Comparison of ENCODE assay signal across 15 mouse cellular contexts in genomic region chr6:136986019-136986418, GRCm38 (mm10). TPM values are rescaled to one million over a fixed set of nuclear protein-coding genes. Genes with fewer than 3 reads are reported as not detected.
A peak's percentile ranks its signal among the peaks of the same experiment; 100 is the strongest.
DNase-seq lines count a peak whose midpoint lies in the region; ATAC-seq and TF ChIP-seq lines count a peak whose summit lies in the region.
"Had no signal": no experiment of that assay in that cellular context is flagged by ENCODE, and none has a peak within 500 bp of the region (broad histone marks: within the 10 kb centered on the region; RNA-seq: fewer than 3 reads in every experiment).

No protein-coding gene starts in this region.

- TF ChIP-seq POLR2A in cortical plate, adult 2 months (IDR thresholded peaks at IDR 0.05; ENCODE audit: extremely low read depth, insufficient read depth, low read length): peak; percentile 28; the same call in 1 of the 2 replicates

- no peaks in the 10 kb centered on the region for H3K9me3 ChIP-seq in heart, embryonic 12.5 days (replicated peaks)
- H3K9me3 ChIP-seq in lung, embryonic 14.5 days (ENCODE audit: low read depth, low read length): no peaks in the 10 kb centered on the region
- no peaks in the 10 kb centered on the region for H3K9me3 ChIP-seq in stomach, embryonic 14.5 days (ENCODE audit: control insufficient read depth, low read depth, low read length)
- H3K9me3 ChIP-seq: embryonic facial prominence, embryonic 13.5 days; G1E; hindbrain, embryonic 13.5 days had no signal

- intact Hi-C loops in heart, postnatal 36 days (cut with DNase I): loop anchor here (10.0 kb wide), 1 partner anchor 361 kb away; no protein-coding TSS in a partner anchor

- ATAC-seq in heart, embryonic 12.5 days (ENCODE audit: insufficient number of reproducible peaks, low FRiP score): no peak
- peak; percentile 53; the same call in 1 of the 2 replicates for ATAC-seq in lung, embryonic 14.5 days (ENCODE audit: insufficient read depth)
- ATAC-seq in stomach, embryonic 14.5 days (ENCODE audit: insufficient number of reproducible peaks, insufficient read depth, low FRiP score, low read depth): no peak; the same call in 1 of the 2 replicates

- no peak for TF ChIP-seq CTCF in lung, embryonic 14.5 days (IDR thresholded peaks at IDR 0.05; ENCODE audit: low read depth)
- no peak for TF ChIP-seq CTCF in cortical plate, adult 2 months (IDR thresholded peaks at IDR 0.05; ENCODE audit: extremely low read depth, insufficient read depth, low read length)

- peak overlapping the region; percentile 8; the same call in 1 of the 2 replicates for H3K4me2 ChIP-seq in heart, embryonic 12.5 days
- H3K4me2 ChIP-seq in lung, embryonic 14.5 days: 0 out of 2 replicates have a peak overlapping the region, but pooled peaks have one; percentile 7
- 0 out of 2 replicates have a peak overlapping the region, but pooled peaks have one; percentile 18 for H3K4me2 ChIP-seq in stomach, embryonic 14.5 days (replicated peaks; ENCODE audit: low read depth, low read length)
- H3K4me2 ChIP-seq: embryonic facial prominence, embryonic 13.5 days had no signal

- no peak overlapping the region for H3K27ac ChIP-seq in heart, embryonic 12.5 days (ENCODE audit: poor library complexity, severe bottlenecking)
- H3K27ac ChIP-seq in lung, embryonic 14.5 days (ENCODE audit: low read depth): no peak overlapping the region
- no peak overlapping the region for H3K27ac ChIP-seq in cortical plate, adult 2 months (ENCODE audit: insufficient read depth, low read length)
- H3K27ac ChIP-seq in stomach, embryonic 14.5 days (ENCODE audit: low read length): no peak overlapping the region
- H3K27ac ChIP-seq: embryonic facial prominence, embryonic 13.5 days; hindbrain, embryonic 13.5 days; macrophage had no signal

- no peak overlapping the region for H3K4me3 ChIP-seq in heart, embryonic 12.5 days
- H3K4me3 ChIP-seq in lung, embryonic 14.5 days (ENCODE audit: low read depth, low read length): no peak overlapping the region
- H3K4me3 ChIP-seq in cortical plate, adult 2 months (ENCODE audit: insufficient read depth, low read length): no peak overlapping the region
- no peak overlapping the region for H3K4me3 ChIP-seq in stomach, embryonic 14.5 days (ENCODE audit: low read depth, low read length)
- H3K4me3 ChIP-seq: embryonic facial prominence, embryonic 13.5 days; hindbrain, embryonic 13.5 days had no signal

- H3K4me1 ChIP-seq in heart, embryonic 12.5 days (replicated peaks): no peaks in the 10 kb centered on the region
- no peaks in the 10 kb centered on the region for H3K4me1 ChIP-seq in lung, embryonic 14.5 days (ENCODE audit: insufficient read depth)
- no peaks in the 10 kb centered on the region; the same call in 1 of the 2 replicates for H3K4me1 ChIP-seq in cortical plate, adult 2 months (ENCODE audit: control insufficient read depth, insufficient read depth, low read length)
- peaks cover 15% of the 10 kb centered on the region; the same call in 1 of the 2 replicates for H3K4me1 ChIP-seq in stomach, embryonic 14.5 days (ENCODE audit: control insufficient read depth, insufficient read depth, low read length)

- 52% methylated on average over 13 of the region's 13 CpGs for WGBS in heart, embryonic 12.5 days
- 16% methylated on average over 13 of the region's 13 CpGs for WGBS in lung, embryonic 14.5 days
- 16% methylated on average over 13 of the region's 13 CpGs for WGBS in stomach, embryonic 14.5 days

- no peaks in the 10 kb centered on the region for H3K36me3 ChIP-seq in heart, embryonic 12.5 days
- H3K36me3 ChIP-seq in lung, embryonic 14.5 days (ENCODE audit: insufficient read depth): no peaks in the 10 kb centered on the region
- H3K36me3 ChIP-seq in stomach, embryonic 14.5 days (ENCODE audit: control insufficient read depth, insufficient read depth, low read length): no peaks in the 10 kb centered on the region
- H3K36me3 ChIP-seq: embryonic facial prominence, embryonic 13.5 days; G1E; hindbrain, embryonic 13.5 days had no signal

- H3K9ac ChIP-seq in heart, embryonic 12.5 days: no peak overlapping the region
- H3K9ac ChIP-seq in lung, embryonic 14.5 days: no peak overlapping the region
- H3K9ac ChIP-seq in stomach, embryonic 14.5 days (replicated peaks; ENCODE audit: low read depth, low read length): no peak overlapping the region
- H3K9ac ChIP-seq: embryonic facial prominence, embryonic 13.5 days; hindbrain, embryonic 13.5 days had no signal

- no peak for DNase-seq in heart, postnatal 36 days
- DNase-seq in lung, embryonic 14.5 days: peak; percentile 19
- no peak for DNase-seq in lung, postnatal 10 days
- no peak for DNase-seq in adipocyte (ENCODE audit: low spot score)
- DNase-seq: adrenal gland, adult 2 months; cerebellum, adult 18-20 months; gastrocnemius, postnatal 25 days; kidney, adult 9 months had no signal

- H3K27me3 ChIP-seq in heart, embryonic 12.5 days (replicated peaks): no peaks in the 10 kb centered on the region
- H3K27me3 ChIP-seq in lung, embryonic 14.5 days (ENCODE audit: insufficient read depth, low read length): no peaks in the 10 kb centered on the region
- no peaks in the 10 kb centered on the region for H3K27me3 ChIP-seq in stomach, embryonic 14.5 days (ENCODE audit: control insufficient read depth, insufficient read depth, low read length)
- H3K27me3 ChIP-seq: embryonic facial prominence, embryonic 13.5 days; hindbrain, embryonic 13.5 days had no signal

RNA-seq across cellular contexts. Expression of gene Arhgdib, which starts 44.3 kb away (rescaled TPM):
- polyA plus RNA-seq in heart, embryonic 12.5 days (2016; fragmentation: Nextera tagmentation; extraction: Ambion mirVana): 93.8 and 99.8 TPM in 2 replicates
- total RNA-seq in heart, postnatal 36 days (2021): 10 to 100 TPM; 25.5 to 27.2 TPM
- polyA plus RNA-seq in lung, embryonic 14.5 days (2014; fragmentation: Nextera tagmentation; extraction: Ambion mirVana): 71.9 and 72.6 TPM in 2 replicates
- 23.5 and 25.7 TPM in 2 replicates for polyA plus RNA-seq in cortical plate, adult 2 months (2012; rRNA removed)
- 53.3 and 58.0 TPM in 2 replicates for polyA plus RNA-seq in stomach, embryonic 14.5 days (2014; fragmentation: Nextera tagmentation; extraction: Ambion mirVana)
